Mouse (Mus musculus) myocyte (in vitro differentiated cells): ENCODE data around the gene Palld.

Experiments used
- E2F4 ChIP-seq: IDR thresholded peaks from one replicate; pipeline ENCODE4 v1.6.1; 2011; ENCODE audit warnings: mild to moderate bottlenecking, control low read depth, moderate library complexity; ENCODE audit not compliant: insufficient read depth
- MYOD1 ChIP-seq, 3 experiments: IDR thresholded peaks; one replicate each; pipeline ENCODE4 v1.6.1; 2011; ENCODE audit warnings: control low read depth in 2 of 3, low read depth in 2 of 3, mild to moderate bottlenecking in 2 of 3, moderate library complexity in 1 of 3; ENCODE audit not compliant: insufficient read length in 2 of 3, control insufficient read depth in 1 of 3
- POLR2A ChIP-seq: IDR thresholded peaks from one replicate; pipeline ENCODE4 v1.6.1; 2011; ENCODE audit warnings: low read depth, mild to moderate bottlenecking, control low read depth, moderate library complexity; ENCODE audit not compliant: insufficient read length
- POLR2AphosphoS2 ChIP-seq: IDR thresholded peaks from one replicate; pipeline ENCODE4 v1.6.1; 2011; ENCODE audit warnings: low read depth, control low read depth; ENCODE audit not compliant: insufficient read length
- USF1 ChIP-seq: IDR thresholded peaks from one replicate; pipeline ENCODE4 v1.6.1; 2011; ENCODE audit warnings: low read depth, mild to moderate bottlenecking, control low read depth, moderate library complexity

DNA sequence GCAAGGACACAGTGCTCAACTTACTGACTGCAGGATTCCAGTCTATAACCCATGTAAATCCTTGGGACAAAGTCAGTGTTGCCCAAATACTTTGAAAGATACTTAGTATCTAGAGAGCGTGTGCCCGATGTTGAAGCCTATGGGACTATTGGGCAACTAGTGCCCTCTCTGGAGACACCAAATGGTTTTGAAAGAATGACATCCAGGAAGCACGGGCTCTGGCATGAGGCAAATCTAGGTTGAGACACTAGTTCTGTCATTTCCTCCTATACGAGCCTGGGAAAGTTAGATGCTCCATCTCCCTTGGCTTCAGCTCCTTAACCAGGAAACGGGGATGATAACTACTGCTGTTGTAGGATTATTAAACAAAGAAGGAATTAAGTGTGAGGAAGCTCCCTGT lies 155.4 kb downstream of the Palld start:
- TF ChIP-seq POLR2A (no peak), E2F4 (no peak), USF1 (no peak), POLR2AphosphoS2 (no peak), MYOD1 (IDR thresholded peaks at IDR 0.05; ENCODE audit: control insufficient read depth in 1 of 3, insufficient read length in 2 of 3, low read depth in 2 of 3) (no peak)
